Mouse (Mus musculus): Measurements from ENCODE around the gene Pglyrp4. TPM values are rescaled to one million over a fixed set of nuclear protein-coding genes. Genes with fewer than 3 reads are reported as not detected.
"Not testable (repeated sequence)": the region's sequence is repeated elsewhere in the genome, so short reads cannot be mapped to it uniquely, and the experiment has no call there.

Pglyrp4 gene
- not detected in 2 replicates for polyA plus RNA-seq (2015; fragmentation: Nextera tagmentation; extraction: Ambion mirVana)

DNA sequence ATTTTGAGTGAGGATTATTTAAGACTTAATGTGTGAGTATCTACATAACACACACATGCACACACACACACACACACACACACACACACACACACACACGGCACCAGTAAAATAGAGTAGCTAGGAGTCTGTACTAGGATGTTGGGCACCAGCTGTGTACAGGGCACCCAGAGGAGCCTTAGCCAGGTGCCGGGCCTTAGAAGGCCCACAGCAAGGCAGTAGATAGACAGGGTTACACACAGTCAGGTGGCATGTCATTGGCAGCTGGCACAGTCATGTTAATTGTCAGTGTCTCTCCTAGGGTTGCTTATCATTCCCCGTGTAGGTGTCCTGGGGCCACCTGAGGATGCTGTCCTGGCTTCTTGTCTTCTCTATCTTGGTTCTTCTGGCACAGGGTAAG, at the start of gene Pglyrp4:
Gene Pglyrp4 (plus strand): TSS at position 301 of the 400 bp plus-strand sequence.
- no peak for ATAC-seq (replicated peaks; ENCODE audit: insufficient number of reproducible peaks, insufficient read depth, low FRiP score, low read depth)
- WGBS = 80% methylated on average over 3 of the region's 3 CpGs

GRCm38 (mm10) chr3:90678656-90679055, 48.0 kb upstream of the Pglyrp4 start:
- no peak overlapping the region for H3K9ac ChIP-seq
- no peaks in the 10 kb centered on the region for H3K36me3 ChIP-seq
- ATAC-seq (replicated peaks; ENCODE audit: insufficient number of reproducible peaks, insufficient read depth, low FRiP score, low read depth) = no peak
- no peaks in the 10 kb centered on the region for H3K4me1 ChIP-seq (replicated peaks)
- no peaks in the 10 kb centered on the region for H3K9me3 ChIP-seq (replicated peaks)
- 41% methylated on average over 3 of the region's 3 CpGs for WGBS
- no peak overlapping the region for H3K4me2 ChIP-seq
- no peaks in the 10 kb centered on the region for H3K27me3 ChIP-seq
- H3K4me3 ChIP-seq = no peak overlapping the region
- no peak overlapping the region for H3K27ac ChIP-seq

More for the DNA sequence above, at the start of gene Pglyrp4:
- H3K9ac ChIP-seq = no peak within 1 kb of the TSS
- H3K4me3 ChIP-seq = no peak within 1 kb of the TSS
- no peak within 1 kb of the TSS for H3K4me2 ChIP-seq
- no peaks in the 10 kb centered on the region for H3K4me1 ChIP-seq (replicated peaks)
- no peaks in the 10 kb centered on the region for H3K36me3 ChIP-seq
- no peak within 1 kb of the TSS for H3K27ac ChIP-seq
- H3K27me3 ChIP-seq = no peaks in the 10 kb centered on the region
- H3K9me3 ChIP-seq (replicated peaks) = no peaks in the 10 kb centered on the region

DNA sequence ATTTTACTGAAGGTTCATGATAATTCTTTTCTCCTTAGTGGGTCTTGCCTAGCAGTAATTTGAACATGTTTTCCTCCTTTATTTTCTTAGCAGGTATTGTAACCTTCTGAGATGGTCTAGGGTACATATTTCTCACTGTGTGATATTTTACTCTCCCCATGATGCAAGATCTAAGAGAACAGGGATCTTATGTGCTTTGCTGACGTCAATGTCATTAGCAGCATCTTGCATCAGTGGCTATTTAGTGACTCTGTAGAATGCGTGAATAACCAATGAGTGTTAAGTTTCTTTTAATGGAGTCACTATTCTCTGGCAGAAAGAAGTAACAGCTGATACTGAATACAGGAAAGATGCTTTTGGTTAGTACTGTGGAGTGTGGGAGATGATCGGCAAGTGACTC, 42.8 kb upstream of the Pglyrp4 start:
- H3K4me1 ChIP-seq (replicated peaks) = no peaks in the 10 kb centered on the region
- no peaks in the 10 kb centered on the region for H3K9me3 ChIP-seq (replicated peaks)
- H3K4me2 ChIP-seq = no peak overlapping the region
- 80% methylated on average over 3 of the region's 3 CpGs for WGBS
- H3K9ac ChIP-seq = no peak overlapping the region
- H3K27me3 ChIP-seq = no peaks in the 10 kb centered on the region
- no peak overlapping the region for H3K4me3 ChIP-seq
- no peak for ATAC-seq (replicated peaks; ENCODE audit: insufficient number of reproducible peaks, insufficient read depth, low FRiP score, low read depth)
- H3K36me3 ChIP-seq = no peaks in the 10 kb centered on the region
- H3K27ac ChIP-seq = no peak overlapping the region

- H3K27ac ChIP-seq = no peak overlapping the region
- no peaks in the 10 kb centered on the region for H3K36me3 ChIP-seq
- no peaks in the 10 kb centered on the region for H3K4me1 ChIP-seq (replicated peaks)
- H3K4me3 ChIP-seq = no peak overlapping the region
- whole genome bisulfite sequencing = 70% methylated on average over 2 of the region's 2 CpGs
- H3K9ac ChIP-seq = no peak overlapping the region
- no peak for ATAC-seq (replicated peaks; ENCODE audit: insufficient number of reproducible peaks, insufficient read depth, low FRiP score, low read depth)
- H3K9me3 ChIP-seq (replicated peaks) = no peaks in the 10 kb centered on the region
- no peaks in the 10 kb centered on the region for H3K27me3 ChIP-seq
- no peak overlapping the region for H3K4me2 ChIP-seq
These were observed 39.9 kb upstream of the Pglyrp4 start for GRCm38 (mm10) chr3:90686835-90687234.

DNA sequence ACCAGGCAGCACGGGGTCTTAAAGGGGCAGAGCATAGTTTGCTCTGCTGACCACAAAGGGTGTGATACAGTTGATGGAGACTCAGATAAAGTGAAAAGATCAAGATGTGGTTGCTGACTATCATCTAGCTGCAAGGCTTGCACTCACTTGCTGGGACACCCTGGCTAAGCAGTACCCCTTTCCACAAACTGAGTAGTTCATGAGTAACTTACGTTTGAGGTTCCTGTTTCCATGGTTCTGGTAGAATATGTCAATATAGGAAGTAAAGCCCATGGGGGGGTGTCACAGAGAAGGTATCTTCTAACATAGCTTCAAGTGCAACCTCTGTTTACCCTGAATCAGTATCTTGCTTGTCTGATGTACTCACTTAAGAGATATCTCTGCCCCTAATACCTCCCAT, 33.2 kb upstream of the Pglyrp4 start:
- Histone ChIP-seq H3K36me3 (no peaks in the 10 kb centered on the region), H3K4me2 (no peak overlapping the region), H3K27ac (no peak overlapping the region), H3K9ac (no peak overlapping the region), H3K9me3 (replicated peaks) (no peaks in the 10 kb centered on the region), H3K27me3 (no peaks in the 10 kb centered on the region; the same call in 1 of the 2 replicates), H3K4me3 (no peak overlapping the region), H3K4me1 (replicated peaks) (no peaks in the 10 kb centered on the region)
- WGBS = 73% methylated on average over 2 of the region's 2 CpGs
- ATAC-seq (replicated peaks; ENCODE audit: insufficient number of reproducible peaks, insufficient read depth, low FRiP score, low read depth) = no peak

- no peak for ATAC-seq (replicated peaks; ENCODE audit: insufficient number of reproducible peaks, insufficient read depth, low FRiP score, low read depth)
- Histone ChIP-seq H3K9ac (no peak within 1 kb of the TSS), H3K4me1 (replicated peaks) (no peaks in the 10 kb centered on the region), H3K9me3 (replicated peaks) (no peaks in the 10 kb centered on the region), H3K27ac (no peak within 1 kb of the TSS), H3K4me3 (no peak within 1 kb of the TSS), H3K4me2 (no peak within 1 kb of the TSS), H3K27me3 (peaks cover 4% of the 10 kb centered on the region; the same call in 1 of the 2 replicates), H3K36me3 (no peaks in the 10 kb centered on the region)
- WGBS = 50% methylated on average over 3 of the region's 3 CpGs
These were observed 31.1 kb upstream of the Pglyrp4 start, which contains the start of gene S100a9 for GRCm38 (mm10) chr3:90695613-90696012. Gene S100a9, minus strand, starts transcription at chr3:90695721.

GRCm38 (mm10) chr3:90702244-90702643, 24.5 kb upstream of the Pglyrp4 start:
- Histone ChIP-seq H3K4me3 (no peak overlapping the region), H3K9me3 (replicated peaks) (no peaks in the 10 kb centered on the region), H3K27ac (no peak overlapping the region), H3K27me3 (peaks cover 4% of the 10 kb centered on the region; the same call in 1 of the 2 replicates), H3K4me1 (replicated peaks) (no peaks in the 10 kb centered on the region), H3K9ac (no peak overlapping the region), H3K36me3 (no peaks in the 10 kb centered on the region), H3K4me2 (no peak overlapping the region)
- no peak for ATAC-seq (replicated peaks; ENCODE audit: insufficient number of reproducible peaks, insufficient read depth, low FRiP score, low read depth)
- 74% methylated on average over 2 of the region's 2 CpGs for WGBS

- H3K27ac ChIP-seq = no peak overlapping the region
- no peak overlapping the region for H3K9ac ChIP-seq
- 25% methylated on average over 4 of the region's 4 CpGs for WGBS
- no peaks in the 10 kb centered on the region; the same call in 1 of the 2 replicates for H3K27me3 ChIP-seq
- H3K4me1 ChIP-seq (replicated peaks) = no peaks in the 10 kb centered on the region
- no peaks in the 10 kb centered on the region for H3K36me3 ChIP-seq
- ATAC-seq (replicated peaks; ENCODE audit: insufficient number of reproducible peaks, insufficient read depth, low FRiP score, low read depth) = no peak
- H3K4me3 ChIP-seq = no peak overlapping the region
- no peaks in the 10 kb centered on the region for H3K9me3 ChIP-seq (replicated peaks)
- H3K4me2 ChIP-seq = no peak overlapping the region
These were observed 18.0 kb upstream of the Pglyrp4 start for GRCm38 (mm10) chr3:90708523-90709202.

DNA sequence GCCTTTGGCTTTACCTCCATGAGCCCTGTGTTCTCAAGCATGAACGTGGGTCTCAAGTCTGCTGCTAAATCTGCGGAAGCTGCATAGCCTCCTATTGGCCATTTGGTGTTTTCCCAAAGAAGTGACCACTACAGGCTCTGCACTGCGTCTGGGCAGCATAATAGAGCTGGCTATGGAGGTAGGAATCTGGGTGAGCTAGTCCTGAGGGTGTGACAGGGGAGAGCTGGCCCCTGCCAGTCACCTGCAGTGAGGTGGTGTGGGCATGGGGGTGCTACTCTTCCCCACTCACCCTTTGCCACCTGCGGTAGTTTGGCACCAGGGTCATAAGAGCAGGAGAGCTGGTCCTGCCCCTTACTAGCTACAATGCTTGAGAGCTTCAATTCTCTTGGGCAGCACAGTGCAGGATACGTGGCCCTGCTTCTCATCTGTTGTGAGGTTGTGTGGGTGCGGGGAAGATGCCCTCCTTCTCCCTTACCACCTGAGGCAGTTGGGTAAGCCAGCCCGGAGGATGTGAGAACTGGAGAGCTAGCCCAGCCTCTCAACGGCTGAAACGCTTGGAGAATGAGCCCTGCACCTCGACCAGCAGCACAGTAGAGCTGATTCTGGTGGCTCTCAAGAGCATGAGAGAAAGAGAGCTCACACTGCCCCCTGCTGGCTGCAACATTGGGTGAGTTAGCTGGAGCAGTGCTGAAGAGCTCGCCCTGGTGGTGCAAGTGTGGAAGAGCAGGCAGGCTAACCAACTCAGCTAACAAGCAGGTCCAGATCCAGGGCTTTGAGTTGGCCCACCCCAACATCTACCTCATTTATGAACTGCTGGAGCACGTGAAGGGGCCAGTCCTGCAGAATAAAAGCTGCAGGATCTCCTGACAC, 16.9 kb upstream of the Pglyrp4 start:
- ATAC-seq (replicated peaks; ENCODE audit: insufficient number of reproducible peaks, insufficient read depth, low FRiP score, low read depth) = no peak
- H3K9ac ChIP-seq = no peak overlapping the region

DNA sequence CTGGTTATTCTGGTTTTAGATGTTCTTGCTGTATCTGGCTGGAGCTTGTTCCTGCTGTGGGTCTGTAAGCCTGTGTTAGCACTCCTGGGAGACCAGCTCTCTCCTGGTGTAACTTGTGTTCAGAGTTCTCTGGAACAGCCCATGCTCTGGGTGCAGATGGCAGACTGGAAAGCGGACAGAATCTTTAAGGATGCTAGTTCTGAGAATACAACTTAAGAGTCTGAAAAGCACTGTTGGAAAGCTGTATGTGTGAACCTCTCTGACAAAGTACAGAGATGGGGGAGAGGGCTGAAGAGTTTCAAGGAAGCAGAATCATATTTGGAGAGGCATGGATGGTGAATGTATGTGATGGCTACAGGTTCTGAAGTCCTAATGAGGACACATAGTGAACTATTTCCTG, 23.0 kb downstream of the Pglyrp4 start:
- H3K9ac ChIP-seq = no peak overlapping the region
- H3K4me3 ChIP-seq = no peak overlapping the region
- H3K36me3 ChIP-seq = no peaks in the 10 kb centered on the region
- H3K27ac ChIP-seq = no peak overlapping the region
- H3K4me1 ChIP-seq (replicated peaks) = no peaks in the 10 kb centered on the region
- no peaks in the 10 kb centered on the region for H3K27me3 ChIP-seq
- 86% methylated on average over 1 of the region's 1 CpGs for WGBS
- no peak for ATAC-seq (replicated peaks; ENCODE audit: insufficient number of reproducible peaks, insufficient read depth, low FRiP score, low read depth)
- no peak overlapping the region for H3K4me2 ChIP-seq
- H3K9me3 ChIP-seq (replicated peaks) = no peaks in the 10 kb centered on the region

More for the DNA sequence above, 16.9 kb upstream of the Pglyrp4 start:
- no peaks in the 10 kb centered on the region; the same call in 1 of the 2 replicates for H3K27me3 ChIP-seq
- H3K4me1 ChIP-seq (replicated peaks) = no peaks in the 10 kb centered on the region
- H3K36me3 ChIP-seq = no peaks in the 10 kb centered on the region
- no peak overlapping the region for H3K27ac ChIP-seq
- no peaks in the 10 kb centered on the region for H3K9me3 ChIP-seq (replicated peaks)
- no peak overlapping the region for H3K4me3 ChIP-seq
- no peak overlapping the region for H3K4me2 ChIP-seq
- WGBS = 45% methylated on average over 12 of the region's 12 CpGs

DNA sequence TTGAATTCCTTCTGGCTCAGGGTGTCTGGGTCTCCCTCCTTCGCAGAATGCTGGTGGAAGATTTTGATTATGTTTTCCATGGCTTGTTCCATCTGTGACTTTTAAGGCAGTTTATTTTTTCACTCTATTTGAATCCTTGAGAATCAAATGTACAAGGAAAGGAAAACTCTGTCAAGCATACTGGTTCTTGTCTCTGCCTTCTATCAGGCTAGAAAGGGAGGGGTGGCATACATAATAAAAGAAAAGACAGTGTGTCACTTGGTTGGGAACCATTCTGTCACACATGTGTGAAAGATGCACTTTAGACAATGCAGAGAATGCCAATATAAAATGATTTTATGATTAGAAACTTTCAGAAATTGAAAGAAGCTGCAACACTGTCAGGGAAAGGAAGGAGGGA, 51.1 kb downstream of the Pglyrp4 start, which contains the start of gene Gm5849:
Gene Gm5849 (minus strand): TSS at position 101 of the 400 bp plus-strand sequence.
- H3K4me2 ChIP-seq; H3K9me3 ChIP-seq (replicated peaks); H3K9ac ChIP-seq; H3K27me3 ChIP-seq; ATAC-seq (replicated peaks; ENCODE audit: insufficient number of reproducible peaks, insufficient read depth, low FRiP score, low read depth); H3K4me1 ChIP-seq (replicated peaks); H3K4me3 ChIP-seq; H3K27ac ChIP-seq; H3K36me3 ChIP-seq: not testable (repeated sequence)
- 77% methylated on average over 1 of the region's 1 CpGs for WGBS
